Mouse (Mus musculus) CD8-positive naive resting alpha-beta T cell, adult 2 months (primary cell): Measurements from ENCODE around the gene Pitpnm3.
"Not testable (repeated sequence)": the region's sequence is repeated elsewhere in the genome, so short reads cannot be mapped to it uniquely, and the experiment has no call there.

ENCODE experiments used
- DNase-seq, 2 experiments: peaks; one replicate each; pipeline ENCODE4 v3.0.0; 2022; ENCODE audit warnings: low read depth in 2 of 2, low spot score in 2 of 2

Pitpnm3 gene

GRCm38 (mm10) chr11:72135383-72136158 lies at the start of gene Pitpnm3:
Gene Pitpnm3 (minus strand): TSS chr11:72135778.
- no peak for DNase-seq

- DNase-seq, result no peak
Measured at GRCm38 (mm10) chr11:72184252-72184651, 48.7 kb upstream of the Pitpnm3 start.

- no peak for DNase-seq
Measured at GRCm38 (mm10) chr11:72181136-72181535, 45.6 kb upstream of the Pitpnm3 start.

GRCm38 (mm10) chr11:72180556-72180955 lies 45.0 kb upstream of the Pitpnm3 start:
- no peak for DNase-seq

- no peak for DNase-seq
Measured at GRCm38 (mm10) chr11:72176553-72176952, 41.0 kb upstream of the Pitpnm3 start.

GRCm38 (mm10) chr11:72175966-72176365 lies 40.4 kb upstream of the Pitpnm3 start:
- no peak for DNase-seq

- no peak for DNase-seq
Measured at GRCm38 (mm10) chr11:72174721-72175120, 39.1 kb upstream of the Pitpnm3 start.

- DNase-seq, result no peak
Measured at GRCm38 (mm10) chr11:72173506-72173905, 37.9 kb upstream of the Pitpnm3 start.

- not testable (repeated sequence) for DNase-seq
Measured at GRCm38 (mm10) chr11:72171906-72172305, 36.3 kb upstream of the Pitpnm3 start.

GRCm38 (mm10) chr11:72169871-72170270 lies 34.3 kb upstream of the Pitpnm3 start:
- no peak for DNase-seq

GRCm38 (mm10) chr11:72163198-72163597 lies 27.6 kb upstream of the Pitpnm3 start:
- DNase-seq, result no peak

- DNase-seq, result no peak
Measured at GRCm38 (mm10) chr11:72156624-72157023, 21.0 kb upstream of the Pitpnm3 start.

- DNase-seq, result no peak
Measured at GRCm38 (mm10) chr11:72155981-72156428, 20.4 kb upstream of the Pitpnm3 start.

- no peak for DNase-seq
Measured at GRCm38 (mm10) chr11:72155186-72155980, 19.8 kb upstream of the Pitpnm3 start.

- DNase-seq, result no peak
Measured at GRCm38 (mm10) chr11:72153122-72153862, 17.7 kb upstream of the Pitpnm3 start.

GRCm38 (mm10) chr11:72151120-72151519 lies 15.5 kb upstream of the Pitpnm3 start:
- DNase-seq, result no peak

GRCm38 (mm10) chr11:72147910-72148309 lies 12.3 kb upstream of the Pitpnm3 start:
- DNase-seq, result no peak

- no peak for DNase-seq
Measured at GRCm38 (mm10) chr11:72145877-72146248, 10.3 kb upstream of the Pitpnm3 start.

- DNase-seq, result peak in 1 of 2 experiments; percentile 1
Measured at GRCm38 (mm10) chr11:72145182-72145876, 9.8 kb upstream of the Pitpnm3 start.

GRCm38 (mm10) chr11:72142889-72143288 lies 7.3 kb upstream of the Pitpnm3 start:
- no peak for DNase-seq

- DNase-seq, result no peak
Measured at GRCm38 (mm10) chr11:72140198-72140597, 4.6 kb upstream of the Pitpnm3 start.
